Mouse (Mus musculus): ENCODE data around the gene Ins2.

The Ins2 gene

GRCm38 (mm10) chr7:142663931-142664421, 79.2 kb downstream of the Ins2 start:
- DNase-seq = no peak

DNA sequence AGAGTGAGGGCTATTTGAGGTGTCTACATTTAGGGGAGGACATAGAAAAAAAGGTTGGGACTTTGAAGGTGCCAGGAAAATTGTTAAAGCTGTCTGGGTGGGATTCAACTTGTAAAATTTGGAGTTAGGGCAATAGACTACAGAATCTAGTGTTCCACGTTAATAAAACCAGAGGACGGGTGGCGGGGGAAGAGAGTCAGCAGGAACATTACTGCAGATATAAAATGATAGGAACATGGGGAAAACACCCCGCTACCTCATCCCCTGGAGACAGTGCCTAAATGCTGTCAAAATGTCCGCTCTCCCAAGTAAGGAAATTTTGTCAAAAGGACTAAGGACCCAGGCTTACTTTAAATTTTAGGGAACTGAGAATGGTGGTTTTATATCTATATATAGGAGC, 80.0 kb downstream of the Ins2 start:
- DNase-seq = no peak

- DNase-seq = no peak
Measured at GRCm38 (mm10) chr7:142661811-142662210, 81.4 kb downstream of the Ins2 start.

- no peak for DNase-seq
Measured at GRCm38 (mm10) chr7:142661046-142661445, 82.1 kb downstream of the Ins2 start.

GRCm38 (mm10) chr7:142660651-142660945, 82.6 kb downstream of the Ins2 start:
- no peak for DNase-seq

DNA sequence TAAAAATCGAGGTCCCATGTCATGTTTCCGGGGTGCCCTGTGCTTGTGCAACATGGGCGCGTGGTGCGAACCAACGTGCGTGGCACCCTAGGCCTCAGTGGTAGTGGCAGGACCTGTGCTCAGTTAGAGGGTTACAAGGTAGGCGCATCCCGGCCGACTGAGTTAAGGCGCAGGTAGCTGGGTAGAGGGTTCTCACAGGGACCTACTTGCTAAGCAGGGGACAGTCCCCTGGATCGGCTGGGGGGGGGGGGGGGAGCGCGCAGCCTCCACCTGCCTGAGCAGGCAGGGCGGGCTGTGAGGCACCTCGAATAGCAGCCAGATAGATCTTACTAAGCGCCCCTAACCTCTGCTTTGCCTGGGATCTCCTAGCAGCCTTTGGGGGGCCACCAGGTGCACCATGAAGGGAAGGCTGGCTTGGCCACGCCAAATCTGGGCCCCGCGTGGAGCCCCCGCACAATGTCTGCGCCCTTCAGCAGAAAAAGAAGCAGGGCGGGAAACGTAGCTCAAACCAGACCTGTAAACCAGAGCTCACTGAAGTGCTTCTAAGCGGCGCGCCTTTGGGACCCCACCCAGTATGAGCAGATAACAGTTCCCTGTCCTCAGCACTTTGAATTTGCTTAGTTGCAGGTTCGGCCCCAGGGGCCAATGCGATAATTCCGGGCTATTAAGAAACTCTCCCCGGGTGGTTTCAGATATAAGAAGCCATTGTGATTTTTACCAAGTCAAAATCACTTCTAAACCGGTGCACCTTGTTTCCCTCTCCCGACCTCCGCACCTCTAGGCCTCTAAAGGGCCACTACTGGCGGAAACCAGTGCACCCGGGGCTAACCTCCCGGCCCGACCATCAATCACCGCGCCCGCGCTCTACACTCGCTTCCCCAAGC, 83.2 kb downstream of the Ins2 start:
- no peak for DNase-seq

GRCm38 (mm10) chr7:142659181-142659681, 84.0 kb downstream of the Ins2 start:
- DNase-seq = no peak

GRCm38 (mm10) chr7:142658681-142659180, 84.5 kb downstream of the Ins2 start:
- DNase-seq = no peak

DNA sequence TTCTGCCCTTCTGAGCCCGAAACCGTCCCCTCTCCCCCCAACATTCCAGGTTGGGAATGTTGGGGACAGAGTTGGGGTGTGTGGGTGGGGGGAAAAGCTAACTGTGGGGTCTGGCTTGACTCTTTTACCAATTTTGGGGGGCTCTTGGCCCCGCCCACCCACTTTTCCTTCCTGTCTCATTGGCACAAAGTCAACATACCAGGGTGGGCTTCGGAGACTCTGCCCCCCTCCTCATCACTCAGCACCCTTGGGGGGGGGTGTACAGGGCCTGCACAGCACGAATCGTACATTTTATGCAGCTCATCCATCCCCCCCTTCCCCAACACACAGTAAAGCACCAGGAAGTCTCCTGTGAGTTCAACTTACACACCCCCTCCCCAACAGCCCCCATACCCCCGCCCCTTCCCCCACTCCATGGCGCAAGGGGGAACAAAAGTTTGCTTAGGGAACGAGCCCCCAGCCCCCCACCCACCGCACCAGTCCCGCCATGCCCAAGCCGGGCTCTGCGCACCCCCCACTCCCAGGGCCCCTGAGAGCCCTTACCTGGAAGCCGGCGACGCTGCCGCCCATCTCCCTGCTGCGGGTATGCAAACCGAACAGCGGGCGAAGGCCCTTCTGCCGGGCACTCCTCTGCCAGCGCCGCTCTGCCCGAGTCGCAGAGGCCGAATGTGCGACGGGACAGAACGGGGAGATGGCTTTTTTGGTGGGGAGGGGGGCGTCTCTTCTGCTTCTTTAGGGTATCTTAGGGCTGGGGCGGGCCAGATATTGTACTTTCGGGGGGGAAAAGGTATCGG, 85.2 kb downstream of the Ins2 start:
- no peak for DNase-seq

- no peak for DNase-seq
Measured at GRCm38 (mm10) chr7:142657341-142657791, 85.8 kb downstream of the Ins2 start.

GRCm38 (mm10) chr7:142656055-142656454, 87.1 kb downstream of the Ins2 start:
- no peak for DNase-seq

- DNase-seq = no peak
Measured at GRCm38 (mm10) chr7:142655633-142656032, 87.5 kb downstream of the Ins2 start.

DNA sequence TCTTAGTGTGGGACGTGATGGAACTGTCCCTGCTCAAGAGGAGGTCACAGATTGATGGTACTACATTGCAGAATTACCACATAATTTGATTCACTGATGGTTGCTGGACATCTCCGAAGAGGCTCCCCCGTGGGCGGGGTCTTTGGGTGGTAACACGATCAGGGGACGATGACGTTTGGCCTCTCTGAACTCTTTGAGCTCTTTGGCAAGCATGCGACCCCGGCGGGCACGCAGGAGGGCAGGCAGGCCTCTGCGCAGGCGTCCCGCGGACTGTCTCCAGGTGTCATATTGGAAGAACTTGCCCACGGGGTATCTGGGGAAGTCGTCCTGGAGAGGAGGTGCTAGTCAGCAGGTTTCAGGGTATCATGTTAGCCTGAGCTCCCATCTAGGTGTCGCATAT, 89.5 kb downstream of the Ins2 start:
- DNase-seq = no peak

GRCm38 (mm10) chr7:142646676-142647075, 96.5 kb downstream of the Ins2 start:
- DNase-seq = no peak

- DNase-seq = no peak
Measured at GRCm38 (mm10) chr7:142645045-142645444, 98.1 kb downstream of the Ins2 start.

- peak; percentile 42 to 56 for DNase-seq
Measured at GRCm38 (mm10) chr7:142636178-142636577, 107.0 kb downstream of the Ins2 start.

DNA sequence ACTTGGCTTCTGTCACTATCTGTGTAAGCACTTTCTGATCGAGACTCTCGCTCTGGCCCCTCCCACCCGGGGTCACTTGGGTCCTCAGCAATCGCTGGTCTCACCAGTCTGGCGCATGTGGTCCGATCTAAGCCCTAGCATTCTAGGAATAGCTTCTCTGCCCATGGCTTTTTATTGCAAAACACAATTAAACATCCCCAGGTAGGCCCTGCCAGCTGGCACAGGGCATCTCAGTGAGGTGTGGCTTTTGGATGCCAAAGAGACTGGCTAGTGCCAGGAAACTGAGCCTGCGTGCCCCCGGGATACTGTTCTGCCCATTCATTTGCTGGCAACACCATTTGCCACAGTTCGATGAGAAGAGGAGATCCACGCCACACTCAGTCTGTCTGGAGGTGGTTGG, 112.5 kb downstream of the Ins2 start:
- DNase-seq = peak; percentile 88 to 91

- no peak for DNase-seq
Measured at GRCm38 (mm10) chr7:142629806-142630205, 113.4 kb downstream of the Ins2 start.

Measured in cerebellum, postnatal 25 days (tissue).